Mouse (Mus musculus): Measurements from ENCODE around the gene Tes. TPM values are rescaled to one million over a fixed set of nuclear protein-coding genes. Genes with fewer than 3 reads are reported as not detected.
A peak's percentile ranks its signal among the peaks of the same experiment; 100 is the strongest.
"Not testable (repeated sequence)": the region's sequence is repeated elsewhere in the genome, so short reads cannot be mapped to it uniquely, and the experiment has no call there.

The Tes gene
- polyA plus RNA-seq (2012; ENCODE audit: insufficient read depth, insufficient read length, missing spikeins): 2.7 and 4.7 TPM in 2 replicates

- H3K27ac ChIP-seq (replicated peaks; ENCODE audit: low read depth, low read length): peak within 1 kb of the TSS; percentile 71
- peak within 1 kb of the TSS; percentile 86 for H3K4me3 ChIP-seq (ENCODE audit: insufficient read depth, low read depth, low read length)
- no peaks in the 10 kb centered on the region for H3K4me1 ChIP-seq (ENCODE audit: control insufficient read depth, insufficient read depth, insufficient read length, low read length)
Measured at GRCm38 (mm10) chr6:17064936-17065790, at the start of gene Tes. TSS of gene Tes (plus strand) at chr6:17065149.

DNA sequence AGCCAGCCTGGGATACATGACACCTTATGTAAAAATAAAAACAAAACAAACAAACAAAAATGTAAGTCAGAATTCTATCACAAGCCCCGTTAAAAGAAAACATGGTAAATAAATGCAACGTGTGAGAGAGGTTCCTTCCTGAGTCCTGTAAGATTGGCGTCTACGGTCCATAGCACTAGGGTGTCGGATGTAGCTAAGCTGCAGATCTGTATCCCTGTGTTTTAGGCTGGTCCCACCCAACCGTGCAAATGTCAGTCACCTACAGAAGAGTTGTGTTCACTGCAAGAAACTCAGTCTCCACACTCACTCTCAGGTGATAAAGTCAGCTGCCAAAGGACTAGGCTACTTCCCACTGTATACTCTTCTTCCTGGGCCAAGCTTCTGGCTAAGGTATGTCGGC, 39.1 kb upstream of the Tes start:
- H3K4me1 ChIP-seq (ENCODE audit: control insufficient read depth, insufficient read depth, insufficient read length, low read length): no peaks in the 10 kb centered on the region
- H3K27ac ChIP-seq (replicated peaks; ENCODE audit: low read depth, low read length): no peak overlapping the region
- H3K4me3 ChIP-seq (ENCODE audit: insufficient read depth, low read depth, low read length): no peak overlapping the region

DNA sequence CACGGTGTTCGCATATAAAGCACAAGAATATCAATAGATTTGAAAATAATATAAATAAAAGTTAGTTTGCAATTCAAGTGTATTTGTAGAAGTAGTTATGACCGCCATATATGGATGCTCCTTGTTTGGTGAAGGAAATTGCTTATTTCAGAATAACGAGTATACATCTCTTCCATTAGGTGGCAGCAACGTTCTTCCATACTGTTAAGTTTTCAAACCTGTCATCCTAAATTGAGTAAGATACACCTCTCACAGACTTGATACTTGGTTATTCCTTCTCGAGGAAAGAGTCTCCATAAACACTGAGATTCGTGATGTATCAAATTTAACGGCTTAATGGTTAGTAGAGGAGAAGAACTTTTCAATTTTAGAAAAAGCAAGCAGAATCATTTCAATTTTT, 37.4 kb upstream of the Tes start:
- no peaks in the 10 kb centered on the region for H3K4me1 ChIP-seq (ENCODE audit: control insufficient read depth, insufficient read depth, insufficient read length, low read length)
- H3K27ac ChIP-seq (replicated peaks; ENCODE audit: low read depth, low read length): no peak overlapping the region
- H3K4me3 ChIP-seq (ENCODE audit: insufficient read depth, low read depth, low read length): no peak overlapping the region

DNA sequence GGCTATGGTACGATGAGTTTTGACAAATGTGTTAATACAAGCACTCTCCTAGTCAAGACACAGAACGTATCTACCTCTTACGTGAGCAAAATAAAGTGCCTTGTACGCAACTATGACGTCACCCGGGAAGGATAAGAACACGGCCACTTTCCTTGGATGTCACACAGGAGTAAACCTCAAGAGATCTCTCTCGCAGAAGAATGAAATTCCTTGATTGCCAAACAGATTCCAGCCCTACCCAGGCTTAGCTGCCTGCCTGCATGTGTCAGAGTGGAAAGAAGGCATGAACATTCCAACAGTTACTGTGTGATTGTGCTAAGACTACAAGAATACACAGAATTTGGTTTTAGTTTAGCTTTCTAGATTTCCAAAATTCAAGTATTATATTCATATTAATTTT, 36.1 kb upstream of the Tes start:
- Histone ChIP-seq H3K27ac (replicated peaks; ENCODE audit: low read depth, low read length) (no peak overlapping the region), H3K4me1 (ENCODE audit: control insufficient read depth, insufficient read depth, insufficient read length, low read length) (no peaks in the 10 kb centered on the region), H3K4me3 (ENCODE audit: insufficient read depth, low read depth, low read length) (no peak overlapping the region)

GRCm38 (mm10) chr6:17032231-17032728, 32.7 kb upstream of the Tes start:
- no peak overlapping the region for H3K27ac ChIP-seq (replicated peaks; ENCODE audit: low read depth, low read length)
- no peak overlapping the region for H3K4me3 ChIP-seq (ENCODE audit: insufficient read depth, low read depth, low read length)
- no peaks in the 10 kb centered on the region for H3K4me1 ChIP-seq (ENCODE audit: control insufficient read depth, insufficient read depth, insufficient read length, low read length)

DNA sequence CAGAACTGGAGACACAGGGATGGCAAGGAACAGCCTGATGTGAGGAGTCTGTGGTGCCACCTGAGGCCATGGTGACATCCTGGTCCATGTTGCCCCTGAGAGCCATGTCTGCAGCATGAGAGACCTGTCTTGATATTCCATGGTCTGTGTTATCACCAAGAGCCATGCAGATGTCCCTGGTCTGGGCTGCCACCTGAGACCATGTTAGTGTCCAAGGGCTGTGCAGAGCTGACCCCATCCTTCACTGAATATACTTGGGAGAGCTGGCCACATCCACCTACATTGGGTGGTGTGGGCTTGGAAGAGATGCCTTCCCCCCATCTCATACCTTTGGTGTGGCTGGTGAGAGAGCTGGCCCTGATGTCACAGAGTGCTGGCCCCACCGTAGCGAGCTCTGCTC, 30.9 kb upstream of the Tes start:
- no peaks in the 10 kb centered on the region for H3K4me1 ChIP-seq (ENCODE audit: control insufficient read depth, insufficient read depth, insufficient read length, low read length)
- H3K27ac ChIP-seq (replicated peaks; ENCODE audit: low read depth, low read length): no peak overlapping the region
- H3K4me3 ChIP-seq (ENCODE audit: insufficient read depth, low read depth, low read length): no peak overlapping the region

- no peak overlapping the region for H3K27ac ChIP-seq (replicated peaks; ENCODE audit: low read depth, low read length)
- no peak overlapping the region for H3K4me3 ChIP-seq (ENCODE audit: insufficient read depth, low read depth, low read length)
- H3K4me1 ChIP-seq (ENCODE audit: control insufficient read depth, insufficient read depth, insufficient read length, low read length): no peaks in the 10 kb centered on the region
Measured at GRCm38 (mm10) chr6:17035228-17035627, 29.7 kb upstream of the Tes start.

DNA sequence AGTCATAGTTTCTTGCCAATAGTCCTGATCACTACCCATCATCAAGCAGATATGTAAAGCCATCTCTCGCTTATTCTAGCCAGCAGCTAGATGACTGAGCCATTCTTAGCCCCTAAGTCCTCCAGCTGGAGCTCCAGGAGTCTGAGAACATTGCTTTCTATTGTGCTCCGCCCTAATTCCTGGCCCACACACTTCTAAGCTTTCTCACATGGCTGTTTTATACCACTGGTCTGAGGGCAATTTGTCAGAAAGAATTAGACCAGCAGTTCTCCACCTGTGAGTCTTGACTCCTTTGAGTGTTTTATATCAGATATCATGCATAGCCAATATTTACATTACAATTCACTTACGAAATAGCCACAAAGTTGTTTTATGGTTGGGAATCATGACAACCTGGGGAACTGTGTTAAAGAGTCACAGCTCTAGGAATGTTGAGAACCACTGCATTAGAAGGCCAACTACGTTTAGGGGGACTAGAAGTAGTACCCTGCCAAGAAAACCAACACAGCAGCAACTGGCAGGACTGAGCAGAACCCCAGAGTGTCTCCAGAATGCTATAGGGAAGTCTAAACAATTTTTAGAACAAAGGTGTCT, 13.4 kb upstream of the Tes start:
- no peak overlapping the region for H3K27ac ChIP-seq (replicated peaks; ENCODE audit: low read depth, low read length)
- H3K4me3 ChIP-seq (ENCODE audit: insufficient read depth, low read depth, low read length): no peak overlapping the region

GRCm38 (mm10) chr6:17053028-17053660, 11.8 kb upstream of the Tes start:
- Histone ChIP-seq H3K4me1 (ENCODE audit: control insufficient read depth, insufficient read depth, insufficient read length, low read length) (peaks cover 3% of the 10 kb centered on the region; the same call in 1 of the 2 replicates), H3K27ac (replicated peaks; ENCODE audit: low read depth, low read length) (no peak overlapping the region), H3K4me3 (ENCODE audit: insufficient read depth, low read depth, low read length) (no peak overlapping the region)

More for the DNA sequence above, 13.4 kb upstream of the Tes start:
- peaks cover 3% of the 10 kb centered on the region; the same call in 1 of the 2 replicates for H3K4me1 ChIP-seq (ENCODE audit: control insufficient read depth, insufficient read depth, insufficient read length, low read length)

DNA sequence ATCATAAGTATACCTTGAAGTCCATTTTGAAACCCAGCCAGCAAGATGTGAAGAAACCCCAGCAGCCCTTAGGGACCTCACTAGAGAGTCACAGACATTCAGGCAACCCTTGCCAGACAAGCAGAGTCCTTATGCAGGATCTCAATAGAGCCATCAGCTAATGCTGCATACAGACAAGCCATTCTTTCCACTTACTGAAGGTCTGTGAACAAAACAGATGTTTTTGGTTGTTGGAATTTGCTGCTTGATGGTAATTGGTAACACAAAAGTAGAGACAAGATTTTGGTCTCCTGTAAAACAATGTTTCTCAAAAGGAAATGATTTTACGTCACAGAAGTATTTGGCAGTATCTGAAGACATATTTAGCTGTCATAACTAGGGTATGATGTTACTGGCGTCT, 10.2 kb upstream of the Tes start:
- Histone ChIP-seq H3K27ac (replicated peaks; ENCODE audit: low read depth, low read length) (peak overlapping the region; percentile 65), H3K4me1 (ENCODE audit: control insufficient read depth, insufficient read depth, insufficient read length, low read length) (peaks cover 3% of the 10 kb centered on the region; the same call in 1 of the 2 replicates), H3K4me3 (ENCODE audit: insufficient read depth, low read depth, low read length) (no peak overlapping the region)

- Histone ChIP-seq H3K4me1 (ENCODE audit: control insufficient read depth, insufficient read depth, insufficient read length, low read length) (peaks cover 3% of the 10 kb centered on the region; the same call in 1 of the 2 replicates), H3K4me3 (ENCODE audit: insufficient read depth, low read depth, low read length) (no peak overlapping the region), H3K27ac (replicated peaks; ENCODE audit: low read depth, low read length) (peak overlapping the region; percentile 61)
Measured at GRCm38 (mm10) chr6:17055659-17056058, 9.3 kb upstream of the Tes start.

- H3K4me3 ChIP-seq (ENCODE audit: insufficient read depth, low read depth, low read length): no peak overlapping the region
- peaks cover 3% of the 10 kb centered on the region; the same call in 1 of the 2 replicates for H3K4me1 ChIP-seq (ENCODE audit: control insufficient read depth, insufficient read depth, insufficient read length, low read length)
- no peak overlapping the region for H3K27ac ChIP-seq (replicated peaks; ENCODE audit: low read depth, low read length)
Measured at GRCm38 (mm10) chr6:17059501-17059900, 5.4 kb upstream of the Tes start.

DNA sequence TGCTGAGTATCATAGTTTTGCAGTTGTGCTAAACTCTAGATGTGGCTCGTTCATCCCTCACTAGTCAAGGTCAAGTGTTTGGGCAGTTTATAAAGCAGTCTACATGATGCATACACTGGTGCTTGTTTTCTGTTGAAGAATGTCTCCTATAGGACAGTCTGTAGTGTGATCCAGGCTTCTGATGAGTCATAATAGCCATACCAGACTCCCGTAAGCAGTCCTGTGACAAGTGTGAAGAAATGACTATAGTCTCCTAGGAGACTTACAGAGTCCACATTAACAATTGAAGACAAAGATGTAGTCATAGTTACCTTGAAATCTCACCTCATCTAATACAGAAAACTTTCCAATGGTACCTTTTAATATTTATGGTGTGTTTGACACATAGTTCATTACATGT, 4.8 kb upstream of the Tes start:
- no peak overlapping the region for H3K4me3 ChIP-seq (ENCODE audit: insufficient read depth, low read depth, low read length)
- no peak overlapping the region for H3K27ac ChIP-seq (replicated peaks; ENCODE audit: low read depth, low read length)
- H3K4me1 ChIP-seq (ENCODE audit: control insufficient read depth, insufficient read depth, insufficient read length, low read length): no peaks in the 10 kb centered on the region

DNA sequence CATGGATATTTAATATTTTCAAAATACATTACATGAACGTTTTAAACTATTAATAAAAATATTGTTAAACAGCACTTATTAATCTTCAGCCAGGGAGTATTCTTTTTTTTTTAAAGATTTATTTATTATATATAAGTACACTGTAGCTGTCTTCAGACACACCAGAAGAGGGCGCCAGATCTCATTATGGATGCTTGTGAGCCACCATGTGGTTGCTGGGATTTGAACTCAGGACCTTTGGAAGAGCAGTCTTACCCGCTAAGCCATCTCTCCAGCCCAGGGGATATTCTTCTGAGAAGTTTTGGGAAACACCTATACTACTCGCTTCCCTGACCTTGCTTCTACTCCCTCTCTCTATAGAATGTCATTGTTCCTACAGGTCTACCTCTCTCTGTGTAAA, 3.1 kb upstream of the Tes start:
- not testable (repeated sequence) for H3K27ac ChIP-seq (replicated peaks; ENCODE audit: low read depth, low read length); H3K4me3 ChIP-seq (ENCODE audit: insufficient read depth, low read depth, low read length); H3K4me1 ChIP-seq (ENCODE audit: control insufficient read depth, insufficient read depth, insufficient read length, low read length)

GRCm38 (mm10) chr6:17062366-17062765, 2.6 kb upstream of the Tes start:
- H3K4me1 ChIP-seq (ENCODE audit: control insufficient read depth, insufficient read depth, insufficient read length, low read length): no peaks in the 10 kb centered on the region
- no peak overlapping the region for H3K27ac ChIP-seq (replicated peaks; ENCODE audit: low read depth, low read length)
- no peak overlapping the region for H3K4me3 ChIP-seq (ENCODE audit: insufficient read depth, low read depth, low read length)
